Mouse (Mus musculus) intestine, embryonic 15.5 days (tissue): ENCODE measurements around the gene Fads6. TPM values are rescaled to one million over a fixed set of nuclear protein-coding genes. Genes with fewer than 3 reads are reported as not detected.
A peak's percentile ranks its signal among the peaks of the same experiment; 100 is the strongest.

Experiments used
- ATAC-seq: fragments of 200-750 bp; cut with Nextera tagmentation; 2 replicates; pipeline ENCODE4 v1.8.0; 2017; ENCODE audit warnings: moderate TSS enrichment, moderate library complexity
- H3K27ac ChIP-seq: fragments of 300-500 bp; sonication (generic); 2 replicates; pipeline ENCODE4 v1.5.1; 2015; ENCODE audit warnings: mild to moderate bottlenecking, inconsistent platforms
- H3K27me3 ChIP-seq: fragments of 300-500 bp; sonication (generic); replicated peaks from 2 replicates; pipeline ENCODE4 v1.6.1; 2015; ENCODE audit warnings: inconsistent platforms
- H3K36me3 ChIP-seq: fragments of 300-500 bp; sonication (generic); 2 replicates; pipeline ENCODE4 v1.6.1; 2015; ENCODE audit warnings: inconsistent platforms
- H3K4me1 ChIP-seq: fragments of 300-500 bp; sonication (generic); replicated peaks from 2 replicates; pipeline ENCODE4 v1.6.1; 2015; ENCODE audit warnings: inconsistent platforms
- H3K4me2 ChIP-seq: fragments of 300-500 bp; sonication (generic); replicated peaks from 2 replicates; pipeline ENCODE4 v1.6.1; 2015; ENCODE audit warnings: mild to moderate bottlenecking, inconsistent platforms
- H3K4me3 ChIP-seq: fragments of 300-500 bp; sonication (generic); replicated peaks from 2 replicates; pipeline ENCODE4 v1.5.1; 2015; ENCODE audit warnings: inconsistent platforms
- H3K9ac ChIP-seq: fragments of 300-500 bp; sonication (generic); 2 replicates; pipeline ENCODE4 v1.6.1; 2015; ENCODE audit warnings: inconsistent platforms
- H3K9me3 ChIP-seq: fragments of 300-500 bp; sonication (generic); 2 replicates; pipeline ENCODE4 v1.6.1; 2016; ENCODE audit warnings: inconsistent platforms
- WGBS: fragments of 180-500 bp; shearing (Covaris S2); methylation state at CpG from one replicate; pipeline ENCODE4 v1.1.7; 2015; 5-methylcytosine and 5-hydroxymethylcytosine counted together
- polyA plus RNA-seq: library from polyadenylated mRNA; unstranded; fragments of >200 nt; fragmentation: Nextera tagmentation; extraction: Ambion mirVana; gene quantifications from 2 replicates; pipeline ENCODE4 v1.2.1, GENCODE M21; 2015

Fads6 gene
- polyA plus RNA-seq, 1 experiment from 2014 or later: 1.5 TPM

GRCm38 (mm10) chr11:115283891-115284620 lies 13.4 kb downstream of the Fads6 start:
- no peaks in the 10 kb centered on the region for H3K36me3 ChIP-seq

GRCm38 (mm10) chr11:115283486-115283765 lies 14.0 kb downstream of the Fads6 start:
- no peak overlapping the region for H3K9ac ChIP-seq
- H3K27me3 ChIP-seq: no peaks in the 10 kb centered on the region
- H3K9me3 ChIP-seq: no peaks in the 10 kb centered on the region
- no peak overlapping the region for H3K4me2 ChIP-seq
- no peaks in the 10 kb centered on the region for H3K36me3 ChIP-seq
- WGBS: 73% methylated on average over 9 of the region's 9 CpGs
- H3K27ac ChIP-seq: no peak overlapping the region
- no peak for ATAC-seq
- H3K4me1 ChIP-seq: no peaks in the 10 kb centered on the region
- H3K4me3 ChIP-seq: no peak overlapping the region

More at GRCm38 (mm10) chr11:115283891-115284620, 13.4 kb downstream of the Fads6 start:
- Histone ChIP-seq H3K27ac (no peak overlapping the region), H3K4me1 (no peaks in the 10 kb centered on the region), H3K27me3 (no peaks in the 10 kb centered on the region), H3K4me3 (no peak overlapping the region), H3K9me3 (no peaks in the 10 kb centered on the region), H3K4me2 (no peak overlapping the region), H3K9ac (no peak overlapping the region)
- 90% methylated on average over 12 of the region's 12 CpGs for WGBS
- ATAC-seq: no peak

- Histone ChIP-seq H3K9ac (no peak overlapping the region), H3K27me3 (no peaks in the 10 kb centered on the region), H3K36me3 (no peaks in the 10 kb centered on the region), H3K27ac (0 out of 2 replicates have a peak overlapping the region, but pooled peaks have one; percentile 13), H3K4me1 (no peaks in the 10 kb centered on the region), H3K4me2 (no peak overlapping the region), H3K4me3 (no peak overlapping the region), H3K9me3 (no peaks in the 10 kb centered on the region)
- 79% methylated on average over 8 of the region's 8 CpGs for WGBS
- ATAC-seq: no peak; the same call in 1 of the 2 replicates
Measured at GRCm38 (mm10) chr11:115282723-115283485, 14.6 kb downstream of the Fads6 start.

GRCm38 (mm10) chr11:115282295-115282694 lies 15.2 kb downstream of the Fads6 start:
- Histone ChIP-seq H3K9me3 (no peaks in the 10 kb centered on the region), H3K4me2 (no peak overlapping the region), H3K9ac (no peak overlapping the region), H3K27me3 (no peaks in the 10 kb centered on the region), H3K27ac (no peak overlapping the region), H3K4me3 (no peak overlapping the region), H3K36me3 (no peaks in the 10 kb centered on the region), H3K4me1 (0 out of 2 replicates have a peak, but pooled peaks cover 3% of the 10 kb centered on the region)
- ATAC-seq: no peak
- WGBS: 71% methylated on average over 8 of the region's 8 CpGs

GRCm38 (mm10) chr11:115279726-115280125 lies 17.7 kb downstream of the Fads6 start:
- ATAC-seq: no peak
- no peaks in the 10 kb centered on the region for H3K36me3 ChIP-seq
- no peak overlapping the region for H3K4me2 ChIP-seq
- H3K9ac ChIP-seq: no peak overlapping the region
- peaks cover 17% of the 10 kb centered on the region for H3K4me1 ChIP-seq
- WGBS: 62% methylated on average over 1 of the region's 1 CpGs
- no peaks in the 10 kb centered on the region for H3K27me3 ChIP-seq
- H3K27ac ChIP-seq: no peak overlapping the region
- no peak overlapping the region for H3K4me3 ChIP-seq
- H3K9me3 ChIP-seq: no peaks in the 10 kb centered on the region

- Histone ChIP-seq H3K27ac (no peak overlapping the region), H3K9ac (no peak overlapping the region), H3K4me1 (peaks cover 18% of the 10 kb centered on the region), H3K4me3 (no peak overlapping the region), H3K4me2 (peak overlapping the region; percentile 59), H3K9me3 (no peaks in the 10 kb centered on the region), H3K27me3 (no peaks in the 10 kb centered on the region), H3K36me3 (no peaks in the 10 kb centered on the region)
- ATAC-seq: no peak
- WGBS: 68% methylated on average over 6 of the region's 6 CpGs
Measured at GRCm38 (mm10) chr11:115278176-115278575, 19.3 kb downstream of the Fads6 start.

GRCm38 (mm10) chr11:115277604-115277975 lies 19.9 kb downstream of the Fads6 start:
- Histone ChIP-seq H3K4me1 (peaks cover 18% of the 10 kb centered on the region), H3K4me2 (peak overlapping the region; percentile 59)
- WGBS: 18% methylated on average over 7 of the region's 7 CpGs

GRCm38 (mm10) chr11:115276780-115277603 lies 20.5 kb downstream of the Fads6 start, which contains the start of gene Fdxr:
Fdxr (minus strand) TSS chr11:115277050.
- H3K4me3 ChIP-seq: peak within 1 kb of the TSS; percentile 59
- under 1% methylated on average over 42 of the region's 42 CpGs for WGBS
- no peaks in the 10 kb centered on the region for H3K27me3 ChIP-seq
- H3K9me3 ChIP-seq: no peaks in the 10 kb centered on the region
- peak within 1 kb of the TSS; percentile 85 for H3K27ac ChIP-seq
- peaks cover 18% of the 10 kb centered on the region for H3K4me1 ChIP-seq
- H3K9ac ChIP-seq: peak within 1 kb of the TSS; percentile 79
- no peaks in the 10 kb centered on the region for H3K36me3 ChIP-seq
- H3K4me2 ChIP-seq: peak within 1 kb of the TSS; percentile 87
- peak; percentile 97 for ATAC-seq

More at GRCm38 (mm10) chr11:115277604-115277975, 19.9 kb downstream of the Fads6 start:
- H3K27me3 ChIP-seq: no peaks in the 10 kb centered on the region
- no peaks in the 10 kb centered on the region for H3K9me3 ChIP-seq
- ATAC-seq: 0 out of 2 replicates have a peak, but pooled peaks have one; percentile 5
- H3K4me3 ChIP-seq: peak overlapping the region; percentile 47
- peak overlapping the region; percentile 41; the same call in 1 of the 2 replicates for H3K9ac ChIP-seq
- H3K27ac ChIP-seq: peak overlapping the region; percentile 70
- H3K36me3 ChIP-seq: no peaks in the 10 kb centered on the region

GRCm38 (mm10) chr11:115275954-115276353 lies 21.5 kb downstream of the Fads6 start:
- H3K4me1 ChIP-seq: peaks cover 18% of the 10 kb centered on the region
- no peaks in the 10 kb centered on the region for H3K27me3 ChIP-seq
- H3K9me3 ChIP-seq: no peaks in the 10 kb centered on the region
- ATAC-seq: no peak
- peak overlapping the region; percentile 79 for H3K9ac ChIP-seq
- H3K4me2 ChIP-seq: peak overlapping the region; percentile 87
- peak overlapping the region; percentile 59 for H3K4me3 ChIP-seq
- WGBS: 62% methylated on average over 3 of the region's 3 CpGs
- no peak overlapping the region for H3K27ac ChIP-seq
- H3K36me3 ChIP-seq: no peaks in the 10 kb centered on the region

GRCm38 (mm10) chr11:115275509-115275908 lies 22.0 kb downstream of the Fads6 start:
- WGBS: 68% methylated on average over 6 of the region's 6 CpGs
- Histone ChIP-seq H3K27me3 (no peaks in the 10 kb centered on the region), H3K36me3 (no peaks in the 10 kb centered on the region), H3K9me3 (no peaks in the 10 kb centered on the region), H3K4me1 (peaks cover 18% of the 10 kb centered on the region), H3K4me3 (peak overlapping the region; percentile 59; the same call in 1 of the 2 replicates), H3K4me2 (peak overlapping the region; percentile 87), H3K9ac (no peak overlapping the region), H3K27ac (no peak overlapping the region)
- no peak for ATAC-seq

- Histone ChIP-seq H3K4me3 (no peak overlapping the region), H3K27ac (no peak overlapping the region), H3K27me3 (no peaks in the 10 kb centered on the region), H3K9me3 (no peaks in the 10 kb centered on the region), H3K4me2 (no peak overlapping the region), H3K36me3 (no peaks in the 10 kb centered on the region), H3K9ac (no peak overlapping the region), H3K4me1 (peaks cover 22% of the 10 kb centered on the region)
- 71% methylated on average over 6 of the region's 6 CpGs for WGBS
- ATAC-seq: no peak
Measured at GRCm38 (mm10) chr11:115274771-115275170, 22.7 kb downstream of the Fads6 start.

GRCm38 (mm10) chr11:115274178-115274577 lies 23.3 kb downstream of the Fads6 start:
- H3K27ac ChIP-seq: no peak overlapping the region
- H3K4me1 ChIP-seq: peaks cover 22% of the 10 kb centered on the region
- no peaks in the 10 kb centered on the region for H3K9me3 ChIP-seq
- no peak overlapping the region for H3K4me2 ChIP-seq
- H3K27me3 ChIP-seq: no peaks in the 10 kb centered on the region
- no peak overlapping the region for H3K9ac ChIP-seq
- no peak for ATAC-seq
- 88% methylated on average over 7 of the region's 7 CpGs for WGBS
- no peak overlapping the region for H3K4me3 ChIP-seq
- H3K36me3 ChIP-seq: no peaks in the 10 kb centered on the region
